Mouse (Mus musculus) CD4-positive naive resting alpha-beta T cell, adult 76 days (primary cell): ENCODE data around the gene Pip4k2c. TPM values are rescaled to one million over a fixed set of nuclear protein-coding genes. Genes with fewer than 3 reads are reported as not detected.

Experiments used
- total RNA-seq: library from RNA; stranded (reverse); gene quantifications from one replicate; pipeline ENCODE4 v1.2.4, GENCODE M21; 2023

Pip4k2c gene
- total RNA-seq: 43.6 TPM

GRCm38 (mm10) chr10:127211414-127211854 is at the start of gene Pip4k2c:
Pip4k2c (minus strand) TSS chr10:127211585.

GRCm38 (mm10) chr10:127195328-127196129 is 15.9 kb downstream of the Pip4k2c start, which contains the start of gene Dtx3:
Dtx3 (minus strand) TSS chr10:127195728.

GRCm38 (mm10) chr10:127189651-127190381 is 21.6 kb downstream of the Pip4k2c start, which contains the start of gene Arhgef25:
Arhgef25 (minus strand) TSS chr10:127190083.

GRCm38 (mm10) chr10:127179871-127180694 is 31.3 kb downstream of the Pip4k2c start, which contains the start of gene Slc26a10:
Slc26a10 (minus strand) TSS chr10:127180645.

GRCm38 (mm10) chr10:127164631-127165353 is 46.6 kb downstream of the Pip4k2c start, which contains the start of gene B4galnt1:
B4galnt1 (plus strand) TSS chr10:127165225.

Other genes starting within 250 kb of the Pip4k2c start
- 104 TPM for gene Ctdsp2, start 232.9 kb downstream of the Pip4k2c start, total RNA-seq
- gene Avil, start 210.9 kb downstream of the Pip4k2c start, total RNA-seq: 2.0 TPM
- 13.5 TPM for gene Tsfm, start 180.7 kb downstream of the Pip4k2c start, total RNA-seq
- 22.7 TPM for gene Mettl1, start 170.2 kb downstream of the Pip4k2c start, total RNA-seq
- gene Eef1akmt3, start 170.1 kb downstream of the Pip4k2c start, total RNA-seq: 0.53 TPM
- 0.67 TPM for gene Cyp27b1, start 163.3 kb downstream of the Pip4k2c start, total RNA-seq
- 4.1 TPM for gene March9, start 151.4 kb downstream of the Pip4k2c start, total RNA-seq
- 99.5 TPM for gene Cdk4, start 148.1 kb downstream of the Pip4k2c start, total RNA-seq
- 9.4 TPM for gene Tspan31, start 141.3 kb downstream of the Pip4k2c start, total RNA-seq
- gene Agap2, start 136.3 kb downstream of the Pip4k2c start, total RNA-seq: 142 TPM
- 91.1 TPM for gene Os9, start 90.5 kb downstream of the Pip4k2c start, total RNA-seq
- gene B4galnt1, start 46.4 kb downstream of the Pip4k2c start, total RNA-seq: 563 TPM
- not detected for gene Slc26a10, start 30.9 kb downstream of the Pip4k2c start, total RNA-seq
- gene Arhgef25, start 21.5 kb downstream of the Pip4k2c start, total RNA-seq: not detected
- gene Dtx3, start 15.9 kb downstream of the Pip4k2c start, total RNA-seq: 59.7 TPM
- 0.12 TPM for gene Kif5a, start 51.8 kb upstream of the Pip4k2c start, total RNA-seq
- 115 TPM for gene Dctn2, start 54.8 kb upstream of the Pip4k2c start, total RNA-seq
- gene Mbd6, start 77.4 kb upstream of the Pip4k2c start, total RNA-seq: 103 TPM
- gene Mars, start 100.2 kb upstream of the Pip4k2c start, total RNA-seq: 48.5 TPM
- gene Arhgap9, start 110.4 kb upstream of the Pip4k2c start, total RNA-seq: 257 TPM
- gene Gli1, start 130.4 kb upstream of the Pip4k2c start, total RNA-seq: 0.15 TPM
- gene Inhbe, start 142.8 kb upstream of the Pip4k2c start, total RNA-seq: not detected
- gene Inhbc, start 158.8 kb upstream of the Pip4k2c start, total RNA-seq: 0.29 TPM
- gene R3hdm2, start 168.7 kb upstream of the Pip4k2c start, total RNA-seq: 109 TPM